ENCODE assay signal across 22 mouse cellular contexts in genomic region chr2:76058661-76059467, GRCm38 (mm10).
DNase-seq lines count a peak whose midpoint lies in the region; ATAC-seq lines count a peak whose summit lies in the region.
"Had no signal": no experiment of that assay in that cellular context is flagged by ENCODE, and none has a peak within 500 bp of the region (broad histone marks: within the 10 kb centered on the region; RNA-seq: fewer than 3 reads in every experiment).

No protein-coding gene starts in this region.

- no peak overlapping the region for H3K4me2 ChIP-seq in hindbrain, embryonic 11.5 days (replicated peaks; ENCODE audit: low read depth, low read length)
- H3K4me2 ChIP-seq in hindbrain, embryonic 16.5 days (ENCODE audit: low read length), result no peak overlapping the region
- no peak overlapping the region for H3K4me2 ChIP-seq in midbrain, embryonic 15.5 days
- H3K4me2 ChIP-seq in hindbrain, embryonic 13.5 days, result no peak overlapping the region
- H3K4me2 ChIP-seq in neural tube, embryonic 13.5 days, result no peak overlapping the region
- no peak overlapping the region for H3K4me2 ChIP-seq in heart, embryonic 11.5 days
- H3K4me2 ChIP-seq: forebrain, embryonic 15.5 days; hindbrain, embryonic 15.5 days; liver, embryonic 13.5 days; midbrain, embryonic 13.5 days had no signal

- 30% methylated on average over 13 of the region's 13 CpGs for WGBS in hindbrain, embryonic 11.5 days
- 37% methylated on average over 13 of the region's 13 CpGs for WGBS in hindbrain, embryonic 16.5 days
- 54% methylated on average over 13 of the region's 13 CpGs for WGBS in midbrain, embryonic 10.5 days
- WGBS in midbrain, embryonic 15.5 days, result 46% methylated on average over 13 of the region's 13 CpGs
- 25% methylated on average over 13 of the region's 13 CpGs for WGBS in hindbrain, embryonic 13.5 days
- 22% methylated on average over 13 of the region's 13 CpGs for WGBS in neural tube, embryonic 13.5 days
- WGBS in heart, embryonic 11.5 days (ENCODE audit: insufficient replicate concordance), result 63% methylated on average over 13 of the region's 13 CpGs

- peak overlapping the region; percentile 58; the same call in 1 of the 2 replicates for H3K27ac ChIP-seq in hindbrain, embryonic 11.5 days (ENCODE audit: low read depth, low read length)
- H3K27ac ChIP-seq in hindbrain, embryonic 16.5 days (ENCODE audit: low read depth, low read length), result no peak overlapping the region
- H3K27ac ChIP-seq in midbrain, embryonic 10.5 days (replicated peaks), result peak overlapping the region; percentile 63
- no peak overlapping the region for H3K27ac ChIP-seq in midbrain, embryonic 15.5 days
- H3K27ac ChIP-seq in hindbrain, embryonic 13.5 days, result peak overlapping the region; percentile 44; the same call in 1 of the 2 replicates
- H3K27ac ChIP-seq in neural tube, embryonic 13.5 days (replicated peaks), result 0 out of 2 replicates have a peak overlapping the region, but pooled peaks have one; percentile 6
- H3K27ac ChIP-seq in heart, embryonic 11.5 days (ENCODE audit: low read depth, low read length), result no peak overlapping the region
- H3K27ac ChIP-seq: forebrain, embryonic 15.5 days; hindbrain, embryonic 15.5 days; liver, embryonic 13.5 days; midbrain, embryonic 13.5 days; stomach, postnatal 0 days had no signal

- peak; percentile 57; the same call in 1 of the 2 replicates for ATAC-seq in hindbrain, embryonic 11.5 days (ENCODE audit: low FRiP score)
- no peak for ATAC-seq in hindbrain, embryonic 16.5 days
- ATAC-seq in midbrain, embryonic 15.5 days (replicated peaks), result no peak
- no peak for ATAC-seq in hindbrain, embryonic 13.5 days (ENCODE audit: low FRiP score)
- ATAC-seq in neural tube, embryonic 13.5 days (ENCODE audit: low read depth), result no peak
- no peak for ATAC-seq in heart, embryonic 11.5 days (replicated peaks; ENCODE audit: insufficient number of reproducible peaks, low FRiP score, low TSS enrichment)
- ATAC-seq: forebrain, embryonic 15.5 days; intestine, postnatal 0 days; midbrain, embryonic 13.5 days had no signal

- no peaks in the 10 kb centered on the region for H3K9me3 ChIP-seq in hindbrain, embryonic 11.5 days (ENCODE audit: control insufficient read depth, low read length)
- H3K9me3 ChIP-seq in hindbrain, embryonic 16.5 days (ENCODE audit: control insufficient read depth, low read length), result no peaks in the 10 kb centered on the region
- H3K9me3 ChIP-seq in midbrain, embryonic 10.5 days (replicated peaks), result no peaks in the 10 kb centered on the region
- H3K9me3 ChIP-seq in midbrain, embryonic 15.5 days, result no peaks in the 10 kb centered on the region
- no peaks in the 10 kb centered on the region for H3K9me3 ChIP-seq in hindbrain, embryonic 13.5 days
- no peaks in the 10 kb centered on the region for H3K9me3 ChIP-seq in neural tube, embryonic 13.5 days
- H3K9me3 ChIP-seq in heart, embryonic 11.5 days (replicated peaks; ENCODE audit: control insufficient read depth, low read length), result no peaks in the 10 kb centered on the region
- H3K9me3 ChIP-seq: forebrain, embryonic 15.5 days; hindbrain, embryonic 15.5 days; liver, embryonic 13.5 days; midbrain, embryonic 13.5 days had no signal

- H3K9ac ChIP-seq in hindbrain, embryonic 11.5 days (ENCODE audit: low read depth, low read length), result no peak overlapping the region
- H3K9ac ChIP-seq in hindbrain, embryonic 16.5 days (ENCODE audit: low read depth, low read length), result no peak overlapping the region
- no peak overlapping the region for H3K9ac ChIP-seq in midbrain, embryonic 15.5 days
- no peak overlapping the region for H3K9ac ChIP-seq in hindbrain, embryonic 13.5 days
- no peak overlapping the region for H3K9ac ChIP-seq in neural tube, embryonic 13.5 days
- H3K9ac ChIP-seq in heart, embryonic 11.5 days (ENCODE audit: low read depth, low read length), result no peak overlapping the region
- H3K9ac ChIP-seq: forebrain, embryonic 15.5 days; hindbrain, embryonic 15.5 days; liver, embryonic 13.5 days; midbrain, embryonic 13.5 days had no signal

- peak; percentile 30 for DNase-seq in hindbrain, embryonic 11.5 days (ENCODE audit: low spot score)
- no peak for DNase-seq in midbrain, embryonic 10.5 days (ENCODE audit: low spot score)
- DNase-seq: adrenal gland, postnatal 36 days; B cell, adult 2 months; cerebellum, adult 11-12 months; cerebellum, postnatal 14 days; kidney, postnatal 10 days; layer of hippocampus, postnatal 36 days; liver, embryonic 13.5 days; retina, postnatal 1 day; right cerebral cortex, postnatal 4 days had no signal

- no peak overlapping the region for H3K4me3 ChIP-seq in hindbrain, embryonic 11.5 days (ENCODE audit: low read depth, low read length)
- H3K4me3 ChIP-seq in hindbrain, embryonic 16.5 days (ENCODE audit: low read length), result no peak overlapping the region
- H3K4me3 ChIP-seq in midbrain, embryonic 10.5 days, result no peak overlapping the region
- no peak overlapping the region for H3K4me3 ChIP-seq in midbrain, embryonic 15.5 days
- H3K4me3 ChIP-seq in hindbrain, embryonic 13.5 days, result no peak overlapping the region
- no peak overlapping the region for H3K4me3 ChIP-seq in neural tube, embryonic 13.5 days
- no peak overlapping the region for H3K4me3 ChIP-seq in heart, embryonic 11.5 days (ENCODE audit: low read depth, low read length)
- H3K4me3 ChIP-seq: forebrain, embryonic 15.5 days; hindbrain, embryonic 15.5 days; liver, embryonic 13.5 days; midbrain, embryonic 13.5 days; myocyte had no signal

- H3K4me1 ChIP-seq in hindbrain, embryonic 11.5 days (replicated peaks; ENCODE audit: control insufficient read depth, insufficient read depth, low read length), result peaks cover 5% of the 10 kb centered on the region
- H3K4me1 ChIP-seq in hindbrain, embryonic 16.5 days (ENCODE audit: control insufficient read depth, insufficient read depth, low read depth, low read length), result no peaks in the 10 kb centered on the region; the same call in 1 of the 2 replicates
- peaks cover 36% of the 10 kb centered on the region for H3K4me1 ChIP-seq in midbrain, embryonic 10.5 days
- H3K4me1 ChIP-seq in midbrain, embryonic 15.5 days, result peaks cover 3% of the 10 kb centered on the region; the same call in 1 of the 2 replicates
- H3K4me1 ChIP-seq in hindbrain, embryonic 13.5 days (replicated peaks), result peaks cover 14% of the 10 kb centered on the region
- peaks cover 30% of the 10 kb centered on the region for H3K4me1 ChIP-seq in neural tube, embryonic 13.5 days (replicated peaks)
- H3K4me1 ChIP-seq in heart, embryonic 11.5 days (ENCODE audit: control insufficient read depth, insufficient read depth, low read length), result no peaks in the 10 kb centered on the region
- H3K4me1 ChIP-seq: forebrain, embryonic 15.5 days; liver, embryonic 13.5 days had no signal

- no peaks in the 10 kb centered on the region for H3K27me3 ChIP-seq in hindbrain, embryonic 11.5 days (ENCODE audit: control insufficient read depth, insufficient read depth, low read length)
- no peaks in the 10 kb centered on the region for H3K27me3 ChIP-seq in hindbrain, embryonic 16.5 days (replicated peaks; ENCODE audit: control insufficient read depth, insufficient read depth, low read length)
- H3K27me3 ChIP-seq in midbrain, embryonic 10.5 days (ENCODE audit: low read depth, poor library complexity, severe bottlenecking), result peaks cover 11% of the 10 kb centered on the region; the same call in 1 of the 2 replicates
- H3K27me3 ChIP-seq in midbrain, embryonic 15.5 days (replicated peaks), result no peaks in the 10 kb centered on the region
- no peaks in the 10 kb centered on the region for H3K27me3 ChIP-seq in hindbrain, embryonic 13.5 days
- H3K27me3 ChIP-seq in neural tube, embryonic 13.5 days, result no peaks in the 10 kb centered on the region
- H3K27me3 ChIP-seq in heart, embryonic 11.5 days (ENCODE audit: control insufficient read depth, insufficient read depth, low read length), result 0 out of 2 replicates have a peak, but pooled peaks cover 2% of the 10 kb centered on the region
- H3K27me3 ChIP-seq: forebrain, embryonic 15.5 days; hindbrain, embryonic 15.5 days; midbrain, embryonic 13.5 days had no signal

- no peaks in the 10 kb centered on the region for H3K36me3 ChIP-seq in hindbrain, embryonic 11.5 days (ENCODE audit: control insufficient read depth, insufficient read depth, low read length)
- no peaks in the 10 kb centered on the region for H3K36me3 ChIP-seq in hindbrain, embryonic 16.5 days (ENCODE audit: control insufficient read depth, insufficient read depth, low read length)
- no peaks in the 10 kb centered on the region for H3K36me3 ChIP-seq in midbrain, embryonic 10.5 days
- no peaks in the 10 kb centered on the region for H3K36me3 ChIP-seq in midbrain, embryonic 15.5 days (replicated peaks)
- H3K36me3 ChIP-seq in hindbrain, embryonic 13.5 days, result no peaks in the 10 kb centered on the region
- no peaks in the 10 kb centered on the region for H3K36me3 ChIP-seq in neural tube, embryonic 13.5 days
- no peaks in the 10 kb centered on the region for H3K36me3 ChIP-seq in heart, embryonic 11.5 days (ENCODE audit: control insufficient read depth, insufficient read depth, low read length)
- H3K36me3 ChIP-seq: forebrain, embryonic 15.5 days; hindbrain, embryonic 15.5 days; liver, embryonic 13.5 days; midbrain, embryonic 13.5 days had no signal

Comparison
In these comparisons a context has a peak if more than half of its experiments do, and no peak if none do; other contexts are left out.
1. H3K27ac ChIP-seq: peak in hindbrain, embryonic 11.5 days (single experiment), midbrain, embryonic 10.5 days (single experiment), hindbrain, embryonic 13.5 days (single experiment) and neural tube, embryonic 13.5 days (single experiment); none in hindbrain, embryonic 16.5 days (single experiment), midbrain, embryonic 15.5 days (single experiment) and heart, embryonic 11.5 days (single experiment).